16 mouse cellular contexts compared by ENCODE assay signal in the genomic region with DNA sequence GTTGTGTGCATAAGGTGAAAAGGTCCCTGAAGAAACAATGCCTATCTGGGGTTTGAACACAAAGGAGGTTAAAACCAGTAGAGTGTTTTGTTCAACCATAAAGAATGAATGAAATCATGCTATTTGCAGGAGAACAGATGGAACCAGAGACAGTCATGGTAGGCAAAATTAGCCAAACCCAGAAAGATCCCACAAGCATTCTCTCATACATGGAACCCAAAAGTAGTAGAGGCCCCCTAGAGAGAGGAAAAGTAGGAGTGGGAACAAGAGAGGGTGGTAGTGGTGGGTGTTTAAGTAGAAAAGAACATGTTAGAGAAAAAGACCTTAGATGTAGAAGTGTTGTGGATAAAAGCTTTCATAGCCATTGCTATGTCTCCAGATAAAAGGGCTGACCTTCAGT.
"Had no signal": no experiment of that assay in that cellular context is flagged by ENCODE, and none has a peak within 500 bp of the region (broad histone marks: within the 10 kb centered on the region; RNA-seq: fewer than 3 reads in every experiment).

No protein-coding gene starts in this region.

- H3K9me3 ChIP-seq: liver, embryonic 12.5 days; megakaryocyte, embryonic 14.5 days; neural tube, embryonic 13.5 days; neural tube, embryonic 15.5 days; stomach, embryonic 15.5 days had no signal

- H3K9ac ChIP-seq: liver, embryonic 12.5 days; liver, embryonic 14.5 days; lung, embryonic 14.5 days; neural tube, embryonic 13.5 days; neural tube, embryonic 15.5 days; stomach, embryonic 15.5 days had no signal

- DNase-seq: lung, adult 18-20 months; lung, embryonic 14.5 days; lung, postnatal 10 days; right cerebral cortex, postnatal 14 days; thymus, adult 2 months; thymus, postnatal 25 days; thymus, postnatal 4 days had no signal

- H3K4me3 ChIP-seq: liver, embryonic 12.5 days; megakaryocyte, embryonic 14.5 days; myocyte; neural tube, embryonic 13.5 days; neural tube, embryonic 15.5 days; stomach, embryonic 15.5 days had no signal

- H3K4me1 ChIP-seq: megakaryocyte, embryonic 14.5 days; stomach, embryonic 15.5 days had no signal

- H3K4me2 ChIP-seq: liver, embryonic 12.5 days; lung, embryonic 14.5 days; neural tube, embryonic 13.5 days; neural tube, embryonic 15.5 days; stomach, embryonic 15.5 days had no signal

- H3K27ac ChIP-seq: liver, embryonic 12.5 days; liver, embryonic 14.5 days; macrophage; neural tube, embryonic 13.5 days; neural tube, embryonic 15.5 days; stomach, embryonic 15.5 days; stomach, postnatal 0 days had no signal

- H3K27me3 ChIP-seq: liver, embryonic 12.5 days; megakaryocyte, embryonic 14.5 days; neural tube, embryonic 13.5 days; neural tube, embryonic 15.5 days; stomach, embryonic 15.5 days had no signal

- ATAC-seq: liver, embryonic 12.5 days had no signal

- H3K36me3 ChIP-seq: liver, embryonic 12.5 days; neural tube, embryonic 13.5 days; neural tube, embryonic 15.5 days; stomach, embryonic 15.5 days had no signal
